Mouse (Mus musculus) stomach, postnatal 0 days (tissue): Measurements from ENCODE around the gene Trir.
A peak's percentile ranks its signal among the peaks of the same experiment; 100 is the strongest.

Source experiments
- CTCF ChIP-seq: IDR thresholded peaks from 2 replicates; pipeline ENCODE4 v1.5.1; 2016; ENCODE audit warnings: antibody characterized with exemption, low read depth, mild to moderate bottlenecking, moderate library complexity
- EP300 ChIP-seq: optimal IDR thresholded peaks from 2 replicates; pipeline ENCODE3; 2016; ENCODE audit warnings: antibody characterized with exemption

DNA sequence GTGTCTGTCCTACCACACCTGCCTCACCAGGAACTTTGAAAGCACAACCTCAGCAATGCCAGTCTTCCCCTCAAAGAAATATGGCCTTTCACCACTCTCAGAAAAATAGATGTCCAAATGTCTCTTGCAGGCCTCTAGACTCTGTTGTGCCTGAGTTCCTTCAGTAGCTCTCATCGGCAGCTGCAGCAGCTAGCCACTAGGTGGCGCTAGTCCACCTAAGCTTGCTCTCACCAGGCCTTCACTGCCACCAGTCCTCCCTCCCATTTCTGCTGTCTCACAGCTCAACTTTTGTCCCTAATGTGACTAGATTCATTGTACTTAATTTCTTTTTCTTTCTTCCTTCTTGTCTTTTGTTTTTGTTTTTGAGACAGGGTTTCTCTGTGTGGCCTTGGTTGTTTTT, 50.4 kb downstream of the Trir start:
- TF ChIP-seq CTCF (peak; percentile 97), EP300 (no peak)
